Mouse (Mus musculus) erythroid progenitor cell, adult 5-6 weeks (primary cell): ENCODE results near the gene Cdc42bpg. TPM values are rescaled to one million over a fixed set of nuclear protein-coding genes. Genes with fewer than 3 reads are reported as not detected.
"Not testable (repeated sequence)": the region's sequence is repeated elsewhere in the genome, so short reads cannot be mapped to it uniquely, and the experiment has no call there.

Source experiments
- ATAC-seq: replicated peaks from 2 replicates; pipeline ENCODE4 v1.8.0; 2016; ENCODE audit warnings: moderate number of reproducible peaks, mild to moderate bottlenecking, moderate TSS enrichment, inconsistent platforms; ENCODE audit not compliant: poor library complexity, low FRiP score, severe bottlenecking
- total RNA-seq, 2 experiments: library from RNA; stranded (forward) in 1 of 2; stranded (reverse) in 1 of 2; fragments of 150-400 nt in 1 of 2; fragments of 186-747, 209-891 nt in 1 of 2; gene quantifications; 2 replicates each; pipeline versions ENCODE4 v1.2.3 to v1.2.4; 2015 to 2017; ENCODE audit warnings: low replicate concordance in 2 of 2

The Cdc42bpg gene
- total RNA-seq, 2 experiments from 2014 or later = 1.4 TPM; not detected in 1

- ATAC-seq = peak; percentile 85
Observed at GRCm38 (mm10) chr19:6276426-6277421, 29.5 kb upstream of the Cdc42bpg start, which contains the start of gene Ehd1. TSS of gene Ehd1 (plus strand) at chr19:6276725.

DNA sequence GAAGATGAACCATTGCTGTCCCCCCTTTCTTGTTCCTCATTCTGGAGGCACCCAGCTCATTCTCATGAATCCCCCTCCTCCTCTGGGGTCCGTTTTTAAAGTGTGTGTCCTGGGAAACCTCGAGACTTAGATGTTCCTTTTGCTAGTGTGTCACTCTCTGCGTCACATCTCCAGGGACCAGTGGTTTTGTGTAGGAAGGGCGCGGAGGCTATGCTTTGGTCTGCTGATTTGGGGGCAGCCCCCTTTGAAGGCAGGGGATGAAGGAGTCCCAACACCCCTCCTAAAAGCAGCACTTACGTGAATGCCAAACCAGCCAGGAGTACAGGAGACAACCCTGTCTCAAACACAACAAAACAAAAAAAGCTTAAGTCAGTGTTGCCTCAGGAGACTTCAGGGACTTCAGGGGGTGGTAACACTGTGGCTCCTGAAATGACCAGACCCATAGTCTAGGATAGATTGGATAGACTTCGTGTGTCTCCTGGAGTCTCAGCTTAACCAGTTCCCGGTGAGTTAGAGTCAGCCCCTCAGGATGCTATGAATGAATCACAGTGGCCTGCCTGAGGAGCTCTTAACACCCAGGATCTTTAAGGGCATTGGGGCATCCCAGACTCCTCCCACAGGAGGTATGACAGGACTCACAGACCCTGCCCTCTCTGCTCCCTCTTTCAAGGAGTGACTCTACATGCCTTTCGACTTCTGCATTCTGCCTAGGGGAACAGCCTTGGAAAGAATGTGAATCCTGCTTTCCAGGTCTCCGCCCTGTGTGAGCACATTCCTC, 28.4 kb upstream of the Cdc42bpg start:
- ATAC-seq = peak; percentile 45

GRCm38 (mm10) chr19:6278439-6279073, 27.7 kb upstream of the Cdc42bpg start:
- no peak for ATAC-seq

- no peak for ATAC-seq
Observed at GRCm38 (mm10) chr19:6279481-6280144, 26.6 kb upstream of the Cdc42bpg start.

GRCm38 (mm10) chr19:6280554-6280953, 25.7 kb upstream of the Cdc42bpg start:
- no peak for ATAC-seq

- no peak for ATAC-seq
Observed at GRCm38 (mm10) chr19:6281122-6282020, 24.9 kb upstream of the Cdc42bpg start.

DNA sequence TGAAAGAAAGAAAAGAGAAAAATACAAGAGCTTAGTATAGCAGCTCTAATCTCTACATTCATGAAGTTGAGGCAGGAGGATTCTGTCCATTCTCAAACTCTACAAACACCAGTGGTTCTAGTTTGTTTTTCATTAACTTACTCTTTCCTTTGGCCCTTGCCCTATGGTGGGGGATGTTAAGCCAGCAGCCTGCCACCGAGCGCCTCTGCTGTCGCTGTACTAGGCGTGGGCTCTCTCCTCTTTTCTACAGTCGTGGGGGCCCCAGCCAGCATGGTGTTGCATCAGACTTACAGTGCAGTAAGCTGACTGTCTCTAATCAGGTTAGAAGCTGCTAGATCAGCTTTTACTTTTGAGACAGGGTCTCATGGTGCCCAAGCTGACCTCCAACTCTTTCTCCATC, 23.3 kb upstream of the Cdc42bpg start:
- ATAC-seq = no peak

- ATAC-seq = peak; percentile 67
Observed at GRCm38 (mm10) chr19:6284502-6284901, 21.8 kb upstream of the Cdc42bpg start.

GRCm38 (mm10) chr19:6285226-6285625, 21.0 kb upstream of the Cdc42bpg start:
- peak; percentile 44; the same call in 1 of the 2 replicates for ATAC-seq

- ATAC-seq = peak; percentile 4; the same call in 1 of the 2 replicates
Observed at GRCm38 (mm10) chr19:6285632-6286433, 20.4 kb upstream of the Cdc42bpg start.

DNA sequence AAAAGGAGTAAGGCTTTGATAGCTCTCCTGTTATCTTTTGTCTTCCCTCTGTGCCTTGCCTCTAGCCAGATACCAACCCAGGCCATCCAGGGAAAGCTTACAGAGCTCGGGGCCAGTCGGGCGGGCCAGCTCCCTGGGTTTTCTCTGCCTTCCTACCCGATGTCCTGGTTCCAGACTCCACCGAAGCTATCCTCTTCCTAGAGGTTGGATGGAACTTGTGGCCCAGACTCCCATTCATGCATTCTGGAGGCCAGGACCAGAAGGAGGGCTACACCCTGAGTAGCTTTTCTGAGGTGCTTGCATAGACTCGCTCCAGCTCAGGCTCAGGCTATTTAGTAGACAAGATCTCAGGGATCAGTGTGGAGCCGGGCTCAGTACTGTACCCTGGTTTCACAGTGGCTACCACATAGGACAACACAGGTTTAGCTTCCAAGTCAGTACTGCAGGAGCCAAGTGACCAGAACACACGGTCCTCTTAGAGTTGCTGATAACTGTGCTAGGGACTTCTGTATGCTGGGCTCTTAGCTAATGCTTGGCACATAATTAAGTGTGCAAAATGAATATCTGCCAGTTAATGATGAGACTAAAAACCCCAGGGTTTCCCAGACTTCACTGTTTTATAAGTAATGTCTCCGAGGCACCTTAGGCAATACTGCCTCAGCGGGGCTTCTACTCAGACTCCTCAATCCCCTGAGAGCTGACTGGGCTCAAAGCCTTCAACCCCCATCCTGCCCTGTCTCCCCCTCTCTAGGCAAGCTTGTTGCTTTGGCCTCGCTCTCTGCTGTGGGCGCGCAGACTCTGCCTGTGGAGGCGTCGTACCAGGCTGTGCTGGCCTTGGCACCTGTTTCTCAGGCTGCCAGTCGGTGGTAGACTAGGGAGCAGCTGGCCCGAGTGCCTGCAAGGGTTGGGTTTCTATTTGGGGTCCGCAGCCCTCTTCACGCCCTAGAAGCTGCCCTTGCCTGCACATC, 19.5 kb upstream of the Cdc42bpg start:
- peak; percentile 26; the same call in 1 of the 2 replicates for ATAC-seq

GRCm38 (mm10) chr19:6288236-6288894, 17.9 kb upstream of the Cdc42bpg start:
- ATAC-seq = no peak

DNA sequence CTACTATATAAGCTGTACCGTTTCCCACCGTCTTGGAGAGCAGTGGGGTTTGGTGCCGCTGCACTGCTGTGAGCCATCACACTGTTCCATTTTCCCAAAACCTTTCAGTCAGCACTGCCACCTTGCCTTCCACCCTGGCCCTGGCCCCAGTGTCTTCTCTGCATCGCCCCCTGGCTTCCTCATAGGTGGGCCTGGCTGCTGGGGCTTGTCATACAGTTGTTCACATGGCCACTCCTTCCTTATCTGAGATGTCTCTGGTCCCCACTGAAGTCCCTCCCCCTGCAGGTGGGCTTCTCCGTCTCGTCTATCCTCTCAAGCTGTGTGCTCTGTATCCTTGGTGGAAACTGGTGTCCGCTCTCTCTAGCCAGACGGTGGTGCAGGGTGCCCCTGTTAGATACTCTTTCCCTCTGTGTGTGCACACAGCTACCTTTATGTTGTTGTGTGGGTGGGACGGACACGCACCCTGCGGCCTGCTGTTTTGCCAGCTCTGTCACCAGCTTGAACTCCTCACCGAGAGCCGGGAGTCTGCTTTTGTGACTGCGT, 16.5 kb upstream of the Cdc42bpg start:
- ATAC-seq = no peak

GRCm38 (mm10) chr19:6290720-6291116, 15.5 kb upstream of the Cdc42bpg start:
- ATAC-seq = not testable (repeated sequence)

- no peak for ATAC-seq
Observed at GRCm38 (mm10) chr19:6291117-6291781, 15.0 kb upstream of the Cdc42bpg start.
